Mouse (Mus musculus): ENCODE measurements around the gene Gal3st2c. TPM values are rescaled to one million over a fixed set of nuclear protein-coding genes. Genes with fewer than 3 reads are reported as not detected.
"Not testable (repeated sequence)": the region's sequence is repeated elsewhere in the genome, so short reads cannot be mapped to it uniquely, and the experiment has no call there.

Gene Gal3st2c
- polyA plus RNA-seq (2012; rRNA removed): not detected in 2 replicates

DNA sequence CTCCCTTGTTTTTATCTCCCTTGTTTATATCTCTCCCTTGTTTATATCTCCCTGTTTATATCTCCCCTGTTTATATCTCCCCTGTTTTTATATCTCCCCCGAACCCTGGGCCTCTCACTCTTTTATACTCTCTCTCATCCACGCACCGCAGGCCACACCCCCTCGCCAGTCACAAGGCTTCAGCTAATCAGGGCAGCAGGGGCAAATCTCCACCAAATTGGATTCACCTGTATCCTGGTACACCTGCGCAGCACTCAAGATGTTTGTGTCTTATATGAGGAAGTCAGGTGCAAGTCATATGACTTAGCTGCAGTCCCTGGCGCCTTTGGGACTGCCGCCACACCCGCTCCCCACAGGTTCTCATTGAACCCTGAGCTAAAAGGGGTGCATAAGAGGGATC lies at the start of gene Gal3st2c:
Gene Gal3st2c (plus strand): TSS at position 301 of the 400 bp plus-strand sequence.
- DNase-seq (ENCODE audit: low spot score): not testable (repeated sequence)

- DNase-seq (ENCODE audit: low spot score): not testable (repeated sequence)
Observed at GRCm38 (mm10) chr1:93949087-93949486, 41.2 kb upstream of the Gal3st2c start.

DNA sequence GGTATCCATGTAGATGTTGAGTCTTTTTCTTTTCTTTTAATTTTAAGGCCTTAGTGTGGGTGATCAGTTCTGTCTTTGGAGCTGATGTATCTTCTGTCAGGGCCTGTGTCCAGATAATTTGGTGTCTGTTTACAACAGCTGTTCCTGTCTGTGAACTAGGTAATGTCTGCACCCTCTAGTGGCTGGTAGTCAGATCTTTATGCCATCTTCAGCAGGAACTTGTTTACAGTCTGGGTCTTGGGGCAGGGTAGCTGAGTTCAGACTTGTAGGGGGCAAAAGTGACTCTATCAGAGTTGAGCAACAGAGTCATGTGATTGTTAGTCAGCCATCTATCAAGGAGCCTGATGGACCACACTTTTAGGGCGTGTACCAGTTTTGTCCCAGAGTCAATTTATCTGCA lies 23.8 kb upstream of the Gal3st2c start:
- DNase-seq (ENCODE audit: low spot score): not testable (repeated sequence)

DNA sequence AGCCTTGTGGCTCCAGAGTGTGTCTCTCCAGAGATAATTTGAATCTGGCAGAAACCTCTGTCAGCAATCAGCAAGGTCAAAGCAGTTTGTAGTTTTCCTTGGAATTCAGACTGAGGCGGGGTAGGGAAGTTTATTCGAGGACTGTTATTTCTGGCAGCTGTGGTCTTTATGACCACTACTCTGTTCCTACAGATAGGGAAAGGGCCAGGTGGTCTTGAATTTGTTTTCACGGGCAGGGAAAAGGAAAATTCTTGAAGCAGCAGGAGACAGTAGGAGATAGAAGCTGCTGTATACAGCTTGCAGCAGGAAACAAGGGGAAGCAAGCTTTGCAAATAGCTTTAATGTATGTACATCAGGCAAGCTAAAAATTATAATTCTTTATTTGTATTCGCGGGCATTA lies 19.9 kb upstream of the Gal3st2c start:
- not testable (repeated sequence) for DNase-seq (ENCODE audit: low spot score)

DNA sequence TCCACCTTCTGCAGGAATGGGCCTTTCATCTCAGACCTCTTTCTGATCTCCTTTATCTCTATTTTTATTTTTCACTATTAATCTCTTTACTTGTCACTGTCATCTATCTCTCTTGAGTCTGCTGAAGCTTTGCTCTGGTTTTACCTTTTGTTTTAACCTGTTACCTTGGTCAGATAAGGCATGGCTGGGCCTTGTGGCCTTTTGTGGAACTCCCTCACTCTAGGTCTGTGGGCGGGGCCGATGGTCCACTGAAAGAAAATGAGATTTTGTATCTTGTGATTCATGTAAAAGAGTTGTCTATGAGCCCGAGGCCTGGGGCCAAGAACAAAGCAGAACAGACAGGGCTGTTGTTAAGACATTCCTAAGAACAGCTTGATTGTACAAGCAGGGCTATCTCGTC lies 19.5 kb upstream of the Gal3st2c start:
- DNase-seq (ENCODE audit: low spot score): not testable (repeated sequence)

- DNase-seq (ENCODE audit: low spot score): not testable (repeated sequence)
Observed at GRCm38 (mm10) chr1:93975764-93976163, 14.5 kb upstream of the Gal3st2c start.

DNA sequence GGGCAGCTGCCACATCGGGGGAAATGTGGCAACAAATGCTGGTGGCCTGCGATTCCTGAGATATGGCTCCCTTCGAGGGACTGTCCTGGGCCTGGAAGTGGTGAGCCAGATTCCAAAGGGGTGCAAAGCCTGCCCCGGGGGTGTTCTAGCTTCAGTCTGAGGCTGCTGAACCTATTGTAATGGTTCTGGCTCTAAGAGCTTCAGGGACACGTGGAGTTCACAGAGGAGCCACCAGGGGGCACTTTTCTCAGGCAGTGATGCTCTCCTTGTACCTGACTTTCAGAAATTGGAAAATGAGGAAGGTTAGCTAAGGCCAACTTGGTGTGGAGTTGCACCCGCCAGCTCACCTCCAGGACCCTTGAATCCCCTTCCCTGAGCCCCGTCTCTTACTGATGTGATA lies 12.0 kb upstream of the Gal3st2c start:
- not testable (repeated sequence) for DNase-seq (ENCODE audit: low spot score)

DNA sequence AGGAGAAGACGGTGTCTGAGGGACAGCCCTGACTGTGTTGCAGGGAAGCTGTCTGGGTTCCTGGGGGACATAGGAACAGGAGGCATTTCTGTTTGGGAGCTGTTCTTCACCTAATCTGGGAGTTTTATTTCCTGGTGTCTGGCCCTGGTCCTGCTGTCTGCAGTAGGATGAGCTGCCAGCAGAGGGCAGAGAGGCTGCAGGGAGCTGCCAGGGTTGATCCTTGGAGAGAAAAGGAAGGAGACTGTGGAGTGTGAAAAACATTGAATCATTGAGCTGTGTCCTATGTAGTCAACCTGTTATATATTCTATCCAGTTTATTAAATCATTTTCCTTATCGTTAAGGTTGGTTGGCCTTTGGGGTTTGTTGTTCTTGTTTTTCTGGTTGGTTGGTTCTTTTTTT lies 9.4 kb upstream of the Gal3st2c start:
- not testable (repeated sequence) for DNase-seq (ENCODE audit: low spot score)

- no peak for DNase-seq (ENCODE audit: low spot score)
Observed at GRCm38 (mm10) chr1:93986167-93986566, 4.1 kb upstream of the Gal3st2c start.

- no peak for DNase-seq (ENCODE audit: low spot score)
Observed at GRCm38 (mm10) chr1:93988786-93989185, 1.5 kb upstream of the Gal3st2c start.

- not testable (repeated sequence) for DNase-seq (ENCODE audit: low spot score)
Observed at GRCm38 (mm10) chr1:93991068-93991467, 759 bp downstream of the Gal3st2c start.

DNA sequence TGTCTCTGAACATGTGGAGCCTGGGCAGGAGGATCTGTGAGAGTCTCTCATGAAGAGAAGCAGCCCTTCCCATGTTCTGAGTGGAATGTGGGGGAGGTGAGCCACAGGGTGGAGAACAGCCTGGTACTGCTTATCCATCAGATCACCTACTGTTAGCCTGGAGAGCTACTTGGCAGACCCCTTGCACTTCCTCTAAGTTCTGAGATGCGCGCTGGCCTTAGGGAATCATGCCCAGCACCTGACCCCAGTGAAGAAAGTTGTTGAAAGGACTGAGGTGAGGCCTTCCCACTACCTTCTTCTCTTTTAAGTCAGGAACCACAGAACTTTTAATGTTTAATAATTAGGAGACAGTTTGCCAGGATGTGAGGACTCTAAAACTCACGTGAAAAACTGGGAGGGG lies 1.2 kb downstream of the Gal3st2c start:
- not testable (repeated sequence) for DNase-seq (ENCODE audit: low spot score)

GRCm38 (mm10) chr1:94001023-94001422 lies 10.7 kb downstream of the Gal3st2c start:
- DNase-seq (ENCODE audit: low spot score): no peak

DNA sequence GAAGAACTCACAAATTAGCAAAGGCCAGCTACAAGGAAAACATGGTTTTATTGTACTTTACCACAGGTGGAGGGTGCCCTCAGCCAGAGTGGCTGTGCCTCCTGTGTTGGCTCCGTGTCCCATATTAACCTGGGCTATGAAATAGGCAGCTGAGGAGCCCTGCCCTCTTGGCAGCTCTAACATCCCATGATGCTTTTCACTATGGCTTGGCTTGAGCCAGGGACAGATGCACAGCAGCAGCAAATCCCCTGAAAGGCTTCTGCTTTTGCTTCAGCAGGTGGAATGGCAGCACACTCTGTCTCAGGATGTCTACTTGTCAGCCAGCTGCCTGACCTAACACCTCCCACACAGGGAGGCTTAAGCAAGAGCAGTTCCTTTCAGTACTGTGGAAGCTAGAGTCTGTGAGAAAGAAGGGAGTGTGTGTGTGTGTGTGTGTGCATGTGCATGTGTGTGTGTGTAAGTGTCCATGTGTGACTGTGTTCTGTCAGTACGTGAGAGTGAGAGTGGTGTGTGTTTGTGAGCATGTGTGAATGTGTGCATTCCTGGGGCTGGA lies 15.7 kb downstream of the Gal3st2c start:
- DNase-seq (ENCODE audit: low spot score): not testable (repeated sequence)

DNA sequence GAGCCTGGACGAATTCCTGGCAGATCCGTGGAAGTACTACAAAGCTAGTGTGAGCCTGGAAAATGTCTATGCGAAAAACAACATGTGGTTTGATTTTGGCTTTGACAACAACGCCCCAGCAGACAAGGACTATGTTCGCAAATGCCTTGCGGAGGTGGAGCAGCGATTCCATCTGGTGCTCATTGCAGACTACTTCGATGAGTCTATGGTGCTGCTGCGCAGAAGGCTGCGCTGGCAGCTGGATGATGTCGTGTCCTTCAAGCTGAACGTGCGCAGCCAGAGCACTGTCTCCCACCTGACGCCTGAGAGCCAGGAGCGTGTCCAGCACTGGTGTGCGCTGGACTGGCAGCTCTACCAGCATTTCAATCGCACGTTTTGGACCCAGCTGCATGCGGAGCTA lies 18.5 kb downstream of the Gal3st2c start:
- DNase-seq (ENCODE audit: low spot score): not testable (repeated sequence)

GRCm38 (mm10) chr1:94011643-94012042 lies 21.3 kb downstream of the Gal3st2c start:
- DNase-seq (ENCODE audit: low spot score): no peak

- no peak for DNase-seq (ENCODE audit: low spot score)
Observed at GRCm38 (mm10) chr1:94020151-94020550, 29.8 kb downstream of the Gal3st2c start, which contains the start of gene Neu4. Gene Neu4, plus strand, starts transcription at chr1:94020451.

DNA sequence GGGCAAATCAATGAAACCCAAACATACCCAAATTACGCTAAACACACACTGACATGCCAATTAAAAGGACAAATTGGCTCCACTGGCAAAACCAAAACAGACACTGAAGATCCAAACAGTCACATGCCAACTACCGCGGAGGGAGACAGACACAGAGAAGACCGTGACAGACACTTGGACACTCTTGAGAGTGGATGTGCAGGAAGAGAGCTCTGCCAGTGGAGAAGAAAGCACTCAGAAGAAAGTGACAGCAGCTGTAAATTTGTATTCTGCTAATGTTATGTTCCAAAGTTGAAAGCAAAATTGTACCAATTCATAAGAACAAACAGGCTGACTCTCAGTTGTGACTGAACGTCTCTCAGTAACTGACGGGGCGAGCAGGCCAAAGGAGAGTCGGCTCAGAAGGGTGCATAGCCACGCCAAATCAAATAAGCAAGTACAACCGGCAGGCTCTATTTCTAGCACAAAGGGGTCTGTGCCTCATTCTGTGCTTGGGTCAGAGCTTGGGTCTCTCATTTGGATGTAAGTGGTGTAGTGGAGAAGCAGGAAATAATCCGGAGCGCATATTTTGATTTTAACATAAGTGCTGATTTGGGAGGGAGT lies 37.3 kb downstream of the Gal3st2c start:
- no peak for DNase-seq (ENCODE audit: low spot score)

GRCm38 (mm10) chr1:94028741-94029140 lies 38.4 kb downstream of the Gal3st2c start:
- no peak for DNase-seq (ENCODE audit: low spot score)

GRCm38 (mm10) chr1:94033075-94033602 lies 42.8 kb downstream of the Gal3st2c start:
- DNase-seq (ENCODE audit: low spot score): no peak

DNA sequence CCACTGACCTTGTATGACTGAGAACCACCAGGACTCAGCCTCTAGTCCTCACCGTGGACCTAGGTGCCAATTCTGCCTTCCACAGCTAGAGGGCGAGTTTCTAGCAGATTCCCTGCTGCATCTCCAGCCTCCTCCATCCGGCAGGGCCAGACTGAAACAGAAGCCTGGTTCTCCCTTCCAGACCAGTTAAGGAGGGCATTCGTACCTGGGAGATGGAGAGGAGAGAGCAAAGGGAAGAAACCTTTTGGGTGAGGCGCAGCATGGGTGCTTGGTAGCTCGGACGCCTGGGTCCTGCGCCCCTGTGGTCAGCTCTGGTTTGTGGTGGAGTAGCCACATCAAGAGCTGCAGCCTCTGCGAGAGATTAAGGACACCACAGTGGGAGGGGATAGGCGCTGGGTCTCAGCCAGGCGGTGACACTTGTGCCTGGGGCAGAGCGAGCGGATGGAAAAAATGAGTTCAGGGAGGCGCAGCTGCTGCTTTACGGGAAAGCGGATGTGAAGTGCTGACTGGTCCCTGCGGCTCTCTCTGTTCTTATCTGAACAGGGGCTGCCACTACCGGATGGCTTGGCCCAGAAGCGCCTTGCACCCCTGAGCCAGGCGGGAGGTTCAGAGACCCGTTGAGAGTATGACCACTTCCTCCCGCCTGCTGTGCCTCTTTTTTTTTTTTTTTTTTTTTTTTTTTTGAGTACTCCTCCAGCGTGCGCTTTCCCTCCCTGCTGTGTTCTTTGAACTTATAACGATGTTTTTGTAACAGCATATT lies 44.9 kb downstream of the Gal3st2c start:
- DNase-seq (ENCODE audit: low spot score): peak; percentile 44

- DNase-seq (ENCODE audit: low spot score): no peak
Observed at GRCm38 (mm10) chr1:94040391-94040790, 50.1 kb downstream of the Gal3st2c start.

GRCm38 (mm10) chr1:94045559-94045958 lies 55.2 kb downstream of the Gal3st2c start:
- no peak for DNase-seq (ENCODE audit: low spot score)
